Mouse (Mus musculus) lung, postnatal 0 days (tissue): Measurements from ENCODE around the gene Tubb5. TPM values are rescaled to one million over a fixed set of nuclear protein-coding genes. Genes with fewer than 3 reads are reported as not detected.

ENCODE experiments used
- ATAC-seq: fragments of 200-750 bp; cut with Nextera tagmentation; 2 replicates; pipeline ENCODE4 v1.8.0; 2017; ENCODE audit warnings: moderate library complexity
- DNase-seq: peaks from one replicate; pipeline ENCODE4 v3.0.0-alpha.2; 2016; ENCODE audit warnings: low spot score
- H3K27ac ChIP-seq: fragments of 300-500 bp; sonication (generic); 2 replicates; pipeline ENCODE4 v1.5.1; 2014; ENCODE audit warnings: antibody characterized with exemption, mild to moderate bottlenecking, low read length, mixed read lengths
- H3K27me3 ChIP-seq: fragments of 300-500 bp; sonication (generic); replicated peaks from 2 replicates; pipeline ENCODE4 v1.6.1; 2014; ENCODE audit warnings: low read length, mixed read lengths; ENCODE audit not compliant: insufficient read depth
- H3K36me3 ChIP-seq: fragments of 300-500 bp; sonication (generic); 2 replicates; pipeline ENCODE4 v1.6.1; 2014; ENCODE audit warnings: low read length, mixed read lengths; ENCODE audit not compliant: insufficient read depth
- H3K4me1 ChIP-seq: fragments of 300-500 bp; sonication (generic); 2 replicates; pipeline ENCODE4 v1.6.1; 2014; ENCODE audit warnings: antibody characterized with exemption, low read depth, low read length, mixed read lengths; ENCODE audit not compliant: insufficient read depth
- H3K4me2 ChIP-seq: fragments of 300-500 bp; sonication (generic); replicated peaks from 2 replicates; pipeline ENCODE4 v1.6.1; 2014; ENCODE audit warnings: low read depth, mild to moderate bottlenecking, low read length, moderate library complexity, mixed read lengths
- H3K4me3 ChIP-seq: fragments of 300-500 bp; sonication (generic); 2 replicates; pipeline ENCODE4 v1.5.1; 2014; ENCODE audit warnings: low read depth, low read length
- H3K9ac ChIP-seq: fragments of 300-500 bp; sonication (generic); replicated peaks from 2 replicates; pipeline ENCODE4 v1.6.1; 2014; ENCODE audit warnings: low read depth, mild to moderate bottlenecking
- H3K9me3 ChIP-seq: fragments of 300-500 bp; sonication (generic); 2 replicates; pipeline ENCODE4 v1.6.1; 2016; ENCODE audit warnings: low read length, mixed read lengths
- CTCF ChIP-seq: IDR thresholded peaks from 2 replicates; pipeline ENCODE4 v1.5.1; 2016; ENCODE audit warnings: antibody characterized with exemption, mild to moderate bottlenecking
- EP300 ChIP-seq: IDR thresholded peaks from 2 replicates; pipeline ENCODE4 v1.6.1; 2016; ENCODE audit warnings: antibody characterized with exemption, mild to moderate bottlenecking, control low read depth
- WGBS: fragments of 180-500 bp; shearing (Covaris S2); extraction: QIAGEN DNeasy Blood & Tissue Kit; methylation state at CpG from one replicate; pipeline ENCODE4 v1.1.7; 2014; 5-methylcytosine and 5-hydroxymethylcytosine counted together
- polyA plus RNA-seq: library from polyadenylated mRNA; unstranded; fragments of >200 nt; fragmentation: Nextera tagmentation; extraction: Ambion mirVana; gene quantifications from 2 replicates; pipeline ENCODE4 v1.2.1, GENCODE M21; 2015

The Tubb5 gene
- polyA plus RNA-seq, 1 experiment from 2014 or later: 292 TPM

- H3K9ac ChIP-seq: no peak overlapping the region
- no peak overlapping the region for H3K27ac ChIP-seq
- no peak for ATAC-seq
- H3K4me3 ChIP-seq: no peak overlapping the region
- no peak overlapping the region for H3K4me2 ChIP-seq
- DNase-seq: no peak
- no peak for TF ChIP-seq EP300
- no peak for TF ChIP-seq CTCF
- H3K4me1 ChIP-seq: peaks cover 5% of the 10 kb centered on the region; the same call in 1 of the 2 replicates
- no peaks in the 10 kb centered on the region for H3K27me3 ChIP-seq
- H3K9me3 ChIP-seq: no peaks in the 10 kb centered on the region
- peaks cover 36% of the 10 kb centered on the region for H3K36me3 ChIP-seq
- WGBS: 55% methylated on average over 5 of the region's 5 CpGs
Observed at GRCm38 (mm10) chr17:35833894-35834293, 4.2 kb downstream of the Tubb5 start.

GRCm38 (mm10) chr17:35833239-35833751 is 4.8 kb downstream of the Tubb5 start:
- DNase-seq: no peak
- no peak for ATAC-seq
- WGBS: 20% methylated on average over 5 of the region's 5 CpGs
- Histone ChIP-seq H3K36me3 (peaks cover 37% of the 10 kb centered on the region), H3K9ac (no peak overlapping the region), H3K9me3 (no peaks in the 10 kb centered on the region), H3K4me1 (peaks cover 5% of the 10 kb centered on the region; the same call in 1 of the 2 replicates), H3K27ac (no peak overlapping the region), H3K27me3 (no peaks in the 10 kb centered on the region), H3K4me3 (no peak overlapping the region), H3K4me2 (no peak overlapping the region)
- TF ChIP-seq EP300 (no peak), CTCF (no peak)

GRCm38 (mm10) chr17:35832400-35833238 is 5.5 kb downstream of the Tubb5 start:
- no peaks in the 10 kb centered on the region for H3K27me3 ChIP-seq
- H3K9me3 ChIP-seq: no peaks in the 10 kb centered on the region
- H3K9ac ChIP-seq: no peak overlapping the region
- no peak overlapping the region for H3K4me2 ChIP-seq
- peaks cover 39% of the 10 kb centered on the region for H3K36me3 ChIP-seq
- TF ChIP-seq CTCF: no peak
- no peak for TF ChIP-seq EP300
- ATAC-seq (no peak), DNase-seq (no peak)
- WGBS: 57% methylated on average over 8 of the region's 8 CpGs
- no peak overlapping the region for H3K4me3 ChIP-seq
- H3K4me1 ChIP-seq: peaks cover 5% of the 10 kb centered on the region; the same call in 1 of the 2 replicates
- H3K27ac ChIP-seq: no peak overlapping the region

- no peak overlapping the region for H3K9ac ChIP-seq
- H3K4me3 ChIP-seq: no peak overlapping the region
- H3K27me3 ChIP-seq: no peaks in the 10 kb centered on the region
- ATAC-seq (peak; percentile 90), DNase-seq (peak; percentile 94)
- H3K36me3 ChIP-seq: peaks cover 35% of the 10 kb centered on the region
- WGBS: 2% methylated on average over 21 of the region's 21 CpGs
- H3K9me3 ChIP-seq: no peaks in the 10 kb centered on the region
- H3K4me1 ChIP-seq: no peaks in the 10 kb centered on the region
- H3K27ac ChIP-seq: no peak overlapping the region; the same call in 1 of the 2 replicates
- no peak overlapping the region for H3K4me2 ChIP-seq
- TF ChIP-seq EP300 (no peak), CTCF (peak; percentile 96)
Observed at GRCm38 (mm10) chr17:35829737-35830136, 8.4 kb downstream of the Tubb5 start.

- Histone ChIP-seq H3K27me3 (no peaks in the 10 kb centered on the region), H3K4me1 (0 out of 2 replicates have a peak, but pooled peaks cover 9% of the 10 kb centered on the region), H3K9ac (no peak overlapping the region), H3K9me3 (no peaks in the 10 kb centered on the region), H3K27ac (no peak overlapping the region), H3K4me3 (no peak overlapping the region), H3K36me3 (peaks cover 12% of the 10 kb centered on the region; the same call in 1 of the 2 replicates), H3K4me2 (no peak overlapping the region)
- 94% methylated on average over 13 of the region's 13 CpGs for WGBS
- TF ChIP-seq CTCF (no peak), EP300 (no peak)
- DNase-seq (no peak), ATAC-seq (no peak)
Observed at GRCm38 (mm10) chr17:35825109-35825850, 12.8 kb downstream of the Tubb5 start.

- Histone ChIP-seq H3K9me3 (no peaks in the 10 kb centered on the region), H3K4me1 (0 out of 2 replicates have a peak, but pooled peaks cover 9% of the 10 kb centered on the region), H3K36me3 (peaks cover 12% of the 10 kb centered on the region; the same call in 1 of the 2 replicates), H3K27me3 (no peaks in the 10 kb centered on the region), H3K4me3 (peak overlapping the region; percentile 79; the same call in 1 of the 2 replicates), H3K9ac (0 out of 2 replicates have a peak overlapping the region, but pooled peaks have one; percentile 8), H3K4me2 (peak overlapping the region; percentile 77), H3K27ac (peak overlapping the region; percentile 95; the same call in 1 of the 2 replicates)
- TF ChIP-seq EP300: no peak
- peak; percentile 65 for TF ChIP-seq CTCF
- DNase-seq: no peak
- ATAC-seq: no peak
- WGBS: 64% methylated on average over 7 of the region's 7 CpGs
Observed at GRCm38 (mm10) chr17:35824402-35824801, 13.7 kb downstream of the Tubb5 start.
